Mouse (Mus musculus): ENCODE results near the gene Nradd. TPM values are rescaled to one million over a fixed set of nuclear protein-coding genes. Genes with fewer than 3 reads are reported as not detected.

The Nradd gene
- polyA plus RNA-seq, 2 experiments = 28.1 to 40.0 TPM

DNA sequence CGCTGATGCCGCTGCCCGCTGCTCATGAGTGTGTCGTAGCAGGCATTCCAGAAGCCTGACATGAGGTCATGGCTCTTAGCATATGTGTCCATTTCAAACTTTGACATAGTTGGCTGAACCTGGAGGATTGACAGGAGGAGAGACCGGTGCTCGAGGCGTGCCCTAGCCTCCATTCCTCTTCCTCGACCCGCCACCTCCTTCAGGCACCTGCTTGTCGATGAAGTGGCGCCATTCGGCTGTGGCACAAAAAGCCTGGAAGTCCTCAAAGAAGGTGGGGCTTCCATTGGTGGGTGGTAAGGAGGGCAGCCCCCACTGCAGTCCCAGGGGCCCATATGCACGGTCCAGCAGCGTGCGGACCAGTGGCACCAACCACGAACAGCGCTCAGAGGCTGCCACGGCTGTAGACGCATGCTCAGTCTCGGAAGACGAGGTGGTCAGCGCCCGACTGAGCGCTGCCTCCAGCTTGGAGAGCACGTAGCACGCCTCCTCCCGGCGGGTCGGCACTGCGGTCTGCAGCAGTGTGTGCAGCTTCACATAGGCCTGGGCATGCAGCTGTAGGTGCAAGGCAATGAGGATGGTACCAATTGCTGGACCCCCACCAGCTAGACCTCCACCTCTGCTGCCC, 7.5 kb upstream of the Nradd start:
- 19% methylated on average over 30 of the region's 30 CpGs for WGBS
- H3K27ac ChIP-seq (replicated peaks; ENCODE audit: low read depth, low read length) = no peak overlapping the region
- H3K36me3 ChIP-seq (ENCODE audit: control insufficient read depth, insufficient read depth, low read length) = no peaks in the 10 kb centered on the region
- H3K4me3 ChIP-seq (replicated peaks; ENCODE audit: low read length) = peak overlapping the region; percentile 24
- no peak for DNase-seq (ENCODE audit: low spot score)
- H3K9me3 ChIP-seq (ENCODE audit: control insufficient read depth, low read length) = no peaks in the 10 kb centered on the region
- ATAC-seq (ENCODE audit: low FRiP score, low read depth) = no peak
- peaks cover 15% of the 10 kb centered on the region for H3K27me3 ChIP-seq (ENCODE audit: control insufficient read depth, insufficient read depth, low read length)
- no peak for TF ChIP-seq POLR2A (IDR thresholded peaks at IDR 0.05; ENCODE audit: borderline replicate concordance, extremely low read depth, insufficient read depth, insufficient read length)
- H3K4me2 ChIP-seq (replicated peaks; ENCODE audit: low read depth, low read length, severe bottlenecking) = peak overlapping the region; percentile 47
- 0 out of 2 replicates have a peak, but pooled peaks cover 5% of the 10 kb centered on the region for H3K4me1 ChIP-seq (ENCODE audit: control insufficient read depth, insufficient read depth, low read length)
- no peak overlapping the region for H3K9ac ChIP-seq (ENCODE audit: low read depth, low read length, severe bottlenecking)

DNA sequence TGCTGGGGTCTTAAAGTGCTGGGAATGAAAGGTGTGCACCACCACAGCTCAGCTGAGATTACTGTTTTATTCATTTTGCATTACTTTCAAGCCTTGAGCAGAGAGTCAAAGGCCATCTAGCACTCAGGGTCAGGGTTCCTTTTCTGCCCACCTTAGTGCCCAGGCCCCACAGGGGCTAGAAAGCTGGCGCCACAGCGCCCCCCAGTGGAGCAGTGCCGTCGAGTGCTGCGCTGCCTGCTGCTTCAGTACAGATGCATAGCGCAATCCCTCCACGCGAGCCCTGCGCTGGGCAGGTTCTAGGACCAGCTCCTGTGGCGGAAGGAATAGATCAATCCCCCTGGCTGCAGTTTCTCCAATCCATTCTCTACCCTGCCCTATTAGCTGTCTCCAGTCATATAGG, 6.9 kb upstream of the Nradd start:
- 0 out of 2 replicates have a peak, but pooled peaks cover 5% of the 10 kb centered on the region for H3K4me1 ChIP-seq (ENCODE audit: control insufficient read depth, insufficient read depth, low read length)
- no peak overlapping the region for H3K9ac ChIP-seq (ENCODE audit: low read depth, low read length, severe bottlenecking)
- DNase-seq (ENCODE audit: low spot score) (peak; percentile 73), ATAC-seq (ENCODE audit: low FRiP score, low read depth) (no peak)
- peak overlapping the region; percentile 47 for H3K4me2 ChIP-seq (replicated peaks; ENCODE audit: low read depth, low read length, severe bottlenecking)
- H3K36me3 ChIP-seq (ENCODE audit: control insufficient read depth, insufficient read depth, low read length) = no peaks in the 10 kb centered on the region
- no peak overlapping the region for H3K27ac ChIP-seq (replicated peaks; ENCODE audit: low read depth, low read length)
- H3K4me3 ChIP-seq (replicated peaks; ENCODE audit: low read length) = peak overlapping the region; percentile 24
- H3K9me3 ChIP-seq (ENCODE audit: control insufficient read depth, low read length) = no peaks in the 10 kb centered on the region
- peaks cover 15% of the 10 kb centered on the region for H3K27me3 ChIP-seq (ENCODE audit: control insufficient read depth, insufficient read depth, low read length)
- 17% methylated on average over 10 of the region's 10 CpGs for WGBS
- TF ChIP-seq POLR2A (IDR thresholded peaks at IDR 0.05; ENCODE audit: borderline replicate concordance, extremely low read depth, insufficient read depth, insufficient read length) = no peak

- H3K27me3 ChIP-seq (ENCODE audit: control insufficient read depth, insufficient read depth, low read length) = peaks cover 15% of the 10 kb centered on the region
- H3K9me3 ChIP-seq (ENCODE audit: control insufficient read depth, low read length) = no peaks in the 10 kb centered on the region
- no peaks in the 10 kb centered on the region for H3K36me3 ChIP-seq (ENCODE audit: control insufficient read depth, insufficient read depth, low read length)
- H3K4me1 ChIP-seq (ENCODE audit: control insufficient read depth, insufficient read depth, low read length) = peaks cover 7% of the 10 kb centered on the region
- no peak for TF ChIP-seq POLR2A (IDR thresholded peaks at IDR 0.05; ENCODE audit: borderline replicate concordance, extremely low read depth, insufficient read depth, insufficient read length)
- no peak for DNase-seq (ENCODE audit: low spot score)
- ATAC-seq (ENCODE audit: low FRiP score, low read depth) = no peak
- WGBS = 81% methylated on average over 15 of the region's 15 CpGs
- H3K4me2 ChIP-seq (replicated peaks; ENCODE audit: low read depth, low read length, severe bottlenecking) = no peak overlapping the region
- H3K9ac ChIP-seq (ENCODE audit: low read depth, low read length, severe bottlenecking) = no peak overlapping the region
- H3K27ac ChIP-seq (replicated peaks; ENCODE audit: low read depth, low read length) = no peak overlapping the region
- no peak overlapping the region for H3K4me3 ChIP-seq (replicated peaks; ENCODE audit: low read length)
Measured at GRCm38 (mm10) chr9:110630171-110630570, 5.9 kb upstream of the Nradd start.

- Histone ChIP-seq H3K4me1 (ENCODE audit: control insufficient read depth, insufficient read depth, low read length) (peaks cover 10% of the 10 kb centered on the region), H3K27ac (replicated peaks; ENCODE audit: low read depth, low read length) (peak overlapping the region; percentile 62), H3K27me3 (ENCODE audit: control insufficient read depth, insufficient read depth, low read length) (no peaks in the 10 kb centered on the region), H3K9me3 (ENCODE audit: control insufficient read depth, low read length) (no peaks in the 10 kb centered on the region), H3K4me2 (replicated peaks; ENCODE audit: low read depth, low read length, severe bottlenecking) (peak overlapping the region; percentile 84), H3K9ac (ENCODE audit: low read depth, low read length, severe bottlenecking) (peak overlapping the region; percentile 55), H3K36me3 (ENCODE audit: control insufficient read depth, insufficient read depth, low read length) (peaks cover 17% of the 10 kb centered on the region), H3K4me3 (replicated peaks; ENCODE audit: low read length) (peak overlapping the region; percentile 43)
- TF ChIP-seq POLR2A (IDR thresholded peaks at IDR 0.05; ENCODE audit: borderline replicate concordance, extremely low read depth, insufficient read depth, insufficient read length) = no peak
- no peak for DNase-seq (ENCODE audit: low spot score)
- ATAC-seq (ENCODE audit: low FRiP score, low read depth) = no peak
- 62% methylated on average over 11 of the region's 11 CpGs for WGBS
Measured at GRCm38 (mm10) chr9:110625350-110625908, 1.2 kb upstream of the Nradd start.

DNA sequence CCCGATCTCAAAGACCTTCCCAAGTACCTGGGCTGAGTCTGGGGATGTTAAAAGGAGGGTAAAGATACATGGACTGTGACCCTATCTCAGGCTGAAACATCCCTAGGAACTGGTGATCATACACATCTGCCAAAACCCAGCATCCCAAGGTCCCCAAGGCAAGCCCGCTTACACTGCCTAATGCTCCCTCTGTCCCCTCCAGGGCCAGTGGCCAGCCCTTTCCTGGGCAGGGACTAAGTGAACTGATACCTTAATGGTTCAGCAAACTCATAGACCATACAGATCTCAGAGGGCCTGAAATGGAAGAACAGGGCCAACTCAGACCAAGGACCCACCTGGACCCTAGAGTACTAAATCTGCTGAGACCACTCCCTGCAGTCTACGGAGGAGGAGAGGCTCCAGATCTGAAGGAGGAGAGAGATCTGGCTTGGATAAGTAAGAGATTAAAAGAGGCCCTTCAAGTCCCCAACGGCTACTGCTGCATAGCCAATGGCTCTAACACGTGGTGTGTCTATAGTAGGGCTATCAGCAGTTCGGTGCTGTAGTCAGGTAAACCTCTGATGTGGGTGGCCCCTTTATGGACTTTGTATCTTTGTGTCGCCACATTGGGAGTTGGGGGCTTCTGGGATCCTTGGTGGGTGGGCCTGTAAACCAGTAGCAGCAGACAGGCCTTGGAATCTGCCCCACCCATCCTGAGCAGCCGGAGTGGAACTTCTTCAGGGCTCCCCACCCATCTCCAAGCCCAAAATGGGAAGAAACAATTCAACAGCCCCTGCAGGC, 646 bp downstream of the Nradd start:
- no peak for ATAC-seq (ENCODE audit: low FRiP score, low read depth)
- peak overlapping the region; percentile 43 for H3K4me3 ChIP-seq (replicated peaks; ENCODE audit: low read length)
- DNase-seq (ENCODE audit: low spot score) = no peak
- H3K9me3 ChIP-seq (ENCODE audit: control insufficient read depth, low read length) = no peaks in the 10 kb centered on the region
- H3K4me2 ChIP-seq (replicated peaks; ENCODE audit: low read depth, low read length, severe bottlenecking) = peak overlapping the region; percentile 84
- no peaks in the 10 kb centered on the region for H3K27me3 ChIP-seq (ENCODE audit: control insufficient read depth, insufficient read depth, low read length)
- TF ChIP-seq POLR2A (IDR thresholded peaks at IDR 0.05; ENCODE audit: borderline replicate concordance, extremely low read depth, insufficient read depth, insufficient read length) = no peak
- 27% methylated on average over 8 of the region's 8 CpGs for WGBS
- H3K36me3 ChIP-seq (ENCODE audit: control insufficient read depth, insufficient read depth, low read length) = peaks cover 35% of the 10 kb centered on the region
- H3K27ac ChIP-seq (replicated peaks; ENCODE audit: low read depth, low read length) = peak overlapping the region; percentile 59
- H3K9ac ChIP-seq (ENCODE audit: low read depth, low read length, severe bottlenecking) = peak overlapping the region; percentile 55
- H3K4me1 ChIP-seq (ENCODE audit: control insufficient read depth, insufficient read depth, low read length) = peaks cover 10% of the 10 kb centered on the region

All from limb, embryonic 14.5 days (tissue).